Mouse (Mus musculus) thymus, adult 2 months (tissue): ENCODE measurements around the gene Crtc1.

Source experiments
- CTCF ChIP-seq: fragments of 200-500 bp; IDR thresholded peaks from 2 replicates; pipeline ENCODE4 v1.5.1; 2012; ENCODE audit warnings: mild to moderate bottlenecking, control low read depth, low read length, moderate library complexity, borderline replicate concordance; ENCODE audit not compliant: control insufficient read depth, poor library complexity, insufficient read depth; ENCODE audit errors: extremely low read depth
- POLR2A ChIP-seq: fragments of 200-500 bp; IDR thresholded peaks from 2 replicates; pipeline ENCODE4 v1.6.1; 2012; ENCODE audit warnings: mild to moderate bottlenecking, low read length, control low read depth, moderate library complexity; ENCODE audit not compliant: control insufficient read depth, poor library complexity, insufficient read depth; ENCODE audit errors: extremely low read depth

- TF ChIP-seq POLR2A (no peak), CTCF (no peak)
Measured at GRCm38 (mm10) chr8:70439848-70440179, 435 bp upstream of the Crtc1 start.
